Mouse (Mus musculus) lung, postnatal 0 days (tissue): ENCODE measurements at regions not wholly inside any gene's neighbourhood (a gene's known extent, or its start where the extent isn't known, plus 50 kb on each side); places are given as distances from the start of the nearest gene placed in this dataset.

Source experiments
- CTCF ChIP-seq: IDR thresholded peaks from 2 replicates; pipeline ENCODE4 v1.5.1; 2016; ENCODE audit warnings: antibody characterized with exemption, mild to moderate bottlenecking
- EP300 ChIP-seq: IDR thresholded peaks from 2 replicates; pipeline ENCODE4 v1.6.1; 2016; ENCODE audit warnings: antibody characterized with exemption, mild to moderate bottlenecking, control low read depth

DNA sequence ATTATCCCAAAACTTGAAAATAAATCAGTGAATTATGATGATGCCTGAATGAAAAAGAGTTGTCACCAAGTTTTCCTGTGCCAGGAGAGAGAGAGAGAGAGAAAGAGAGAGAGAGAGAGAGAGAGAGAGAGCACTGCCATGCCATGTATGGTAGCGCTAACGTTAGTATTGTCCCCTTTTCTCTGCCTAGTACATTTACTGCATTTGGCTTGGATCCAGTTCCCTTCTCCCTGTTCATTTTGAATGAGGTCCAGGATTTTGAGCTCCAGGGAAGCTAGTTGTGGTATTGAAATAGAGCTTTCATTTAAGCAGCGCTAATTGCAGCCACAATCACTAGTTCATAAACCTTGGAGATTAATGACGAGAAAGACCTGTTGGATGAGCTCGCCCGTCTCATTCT, 323.4 kb upstream of the Tecrl start:
- no peak for TF ChIP-seq CTCF
- no peak for TF ChIP-seq EP300
